Mouse (Mus musculus): ENCODE measurements around the gene Slc7a9. TPM values are rescaled to one million over a fixed set of nuclear protein-coding genes. Genes with fewer than 3 reads are reported as not detected.

Slc7a9 gene
- polyA plus RNA-seq (2015; fragmentation: Nextera tagmentation; extraction: Ambion mirVana), result 0.25 TPM in 1 of 2 replicates, not detected in the other

GRCm38 (mm10) chr7:35447996-35448846 is at the start of gene Slc7a9:
Gene Slc7a9, plus strand, starts transcription at chr7:35448796.

Other genes starting within 250 kb of the Slc7a9 start
- 31.6 and 32.4 TPM in 2 replicates for gene Lrp3, start 233.3 kb upstream of the Slc7a9 start, polyA plus RNA-seq (2015; fragmentation: Nextera tagmentation; extraction: Ambion mirVana)
- 17.7 and 18.7 TPM in 2 replicates for gene Gpatch1, start 130.4 kb upstream of the Slc7a9 start, polyA plus RNA-seq (2015; fragmentation: Nextera tagmentation; extraction: Ambion mirVana)
- gene Rhpn2, start 114.6 kb upstream of the Slc7a9 start, polyA plus RNA-seq (2015; fragmentation: Nextera tagmentation; extraction: Ambion mirVana), result 4.4 and 5.0 TPM in 2 replicates
- gene Faap24, start 52.0 kb upstream of the Slc7a9 start, polyA plus RNA-seq (2015; fragmentation: Nextera tagmentation; extraction: Ambion mirVana), result 12.3 and 12.4 TPM in 2 replicates
- 19.2 and 20.0 TPM in 2 replicates for gene Cep89, start 51.8 kb upstream of the Slc7a9 start, polyA plus RNA-seq (2015; fragmentation: Nextera tagmentation; extraction: Ambion mirVana)
- 0.69 and 0.86 TPM in 2 replicates for gene Tdrd12, start 88.9 kb downstream of the Slc7a9 start, polyA plus RNA-seq (2015; fragmentation: Nextera tagmentation; extraction: Ambion mirVana)
- 162 and 175 TPM in 2 replicates for gene Nudt19, start 107.5 kb downstream of the Slc7a9 start, polyA plus RNA-seq (2015; fragmentation: Nextera tagmentation; extraction: Ambion mirVana)
- gene Rgs9bp, start 136.8 kb downstream of the Slc7a9 start, polyA plus RNA-seq (2015; fragmentation: Nextera tagmentation; extraction: Ambion mirVana), result 0.10 and 0.23 TPM in 2 replicates
- gene Ankrd27, start 137.4 kb downstream of the Slc7a9 start, polyA plus RNA-seq (2015; fragmentation: Nextera tagmentation; extraction: Ambion mirVana), result 14.7 and 15.6 TPM in 2 replicates
- 245 and 254 TPM in 2 replicates for gene Pdcd5, start 198.7 kb downstream of the Slc7a9 start, polyA plus RNA-seq (2015; fragmentation: Nextera tagmentation; extraction: Ambion mirVana)